Comparison of ENCODE assay signal across 18 mouse cellular contexts in the genomic region with DNA sequence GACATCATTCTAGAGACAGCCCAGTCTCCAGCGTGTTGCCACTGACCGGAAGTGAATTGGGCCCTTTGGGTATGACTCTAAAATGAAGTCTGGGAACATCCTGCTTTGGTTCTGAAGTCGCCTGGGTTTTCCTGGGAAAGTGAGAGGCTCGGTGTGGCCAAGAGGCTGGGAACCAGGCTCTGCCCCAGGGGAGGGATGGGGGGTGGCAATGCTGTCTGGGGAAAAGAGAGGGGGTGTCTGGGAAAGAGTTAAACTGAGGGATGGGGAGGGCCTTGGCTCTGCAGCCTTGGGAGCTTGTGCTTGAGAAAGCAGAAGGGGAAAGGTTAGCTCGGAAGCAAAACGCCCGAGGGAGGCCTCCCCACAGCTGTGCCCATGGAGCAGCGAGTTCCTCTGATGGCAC. TPM values are rescaled to one million over a fixed set of nuclear protein-coding genes. Genes with fewer than 3 reads are reported as not detected.
DNase-seq lines count a peak whose midpoint lies in the region; ATAC-seq and TF ChIP-seq lines count a peak whose summit lies in the region.
"Had no signal": no experiment of that assay in that cellular context is flagged by ENCODE, and none has a peak within 500 bp of the region (broad histone marks: within the 10 kb centered on the region; RNA-seq: fewer than 3 reads in every experiment).

No protein-coding gene starts in this region.

- no peaks in the 10 kb centered on the region for H3K27me3 ChIP-seq in lung, postnatal 0 days (replicated peaks; ENCODE audit: insufficient read depth, low read length)
- no peaks in the 10 kb centered on the region for H3K27me3 ChIP-seq in heart, embryonic 14.5 days (ENCODE audit: control insufficient read depth, insufficient read depth, low read length)
- H3K27me3 ChIP-seq: embryonic facial prominence, embryonic 15.5 days; hindbrain, embryonic 13.5 days; kidney, embryonic 15.5 days; neural tube, embryonic 15.5 days had no signal

- intact Hi-C loops in gastrocnemius, postnatal 36 days (cut with DNase I), result no loop called here

- no peak for TF ChIP-seq EP300 in lung, postnatal 0 days (IDR thresholded peaks at IDR 0.05)

- no peaks in the 10 kb centered on the region for H3K4me1 ChIP-seq in lung, postnatal 0 days (ENCODE audit: insufficient read depth, low read depth, low read length)
- H3K4me1 ChIP-seq in heart, embryonic 14.5 days (ENCODE audit: control insufficient read depth in 2 of 2, insufficient read depth in 2 of 2, low read length in 2 of 2), result peaks cover 42 to 60% of the 10 kb centered on the region in 2 experiments

- H3K9me3 ChIP-seq in lung, postnatal 0 days (ENCODE audit: low read length), result no peaks in the 10 kb centered on the region
- H3K9me3 ChIP-seq in heart, embryonic 14.5 days (ENCODE audit: control insufficient read depth, low read length), result no peaks in the 10 kb centered on the region
- H3K9me3 ChIP-seq: embryonic facial prominence, embryonic 15.5 days; forebrain, embryonic 10.5 days; G1E; hindbrain, embryonic 13.5 days; kidney, embryonic 15.5 days; midbrain, embryonic 13.5 days; neural tube, embryonic 15.5 days had no signal

- peak; percentile 60 for DNase-seq in gastrocnemius, postnatal 25 days
- DNase-seq in gastrocnemius, postnatal 36 days, result no peak
- peak; percentile 13 for DNase-seq in lung, postnatal 10 days
- DNase-seq in lung, postnatal 0 days (ENCODE audit: low spot score), result no peak
- DNase-seq in spleen, adult 12 weeks (ENCODE audit: low spot score), result no peak
- DNase-seq in natural killer cell, adult 2 months (ENCODE audit: low spot score in 2 of 2), result no peak
- DNase-seq: cerebellum, adult 18-20 months; embryo, embryonic 11 days; liver; liver, postnatal 0 days had no signal

- ATAC-seq in lung, postnatal 0 days, result no peak
- no peak for ATAC-seq in heart, embryonic 14.5 days (ENCODE audit: insufficient number of reproducible peaks, insufficient read depth, low FRiP score, low read depth)
- ATAC-seq: liver, postnatal 0 days had no signal

- no peak overlapping the region for H3K4me3 ChIP-seq in lung, postnatal 0 days (ENCODE audit: low read depth, low read length)
- no peak overlapping the region for H3K4me3 ChIP-seq in heart, embryonic 14.5 days (ENCODE audit: control insufficient read depth in 1 of 2, insufficient read depth in 1 of 2, low read depth in 1 of 2, low read length in 2 of 2)
- H3K4me3 ChIP-seq: embryonic facial prominence, embryonic 15.5 days; forebrain, embryonic 10.5 days; hindbrain, embryonic 13.5 days; kidney, embryonic 15.5 days; midbrain, embryonic 13.5 days; neural tube, embryonic 15.5 days had no signal

- H3K36me3 ChIP-seq in lung, postnatal 0 days (ENCODE audit: insufficient read depth, low read length), result no peaks in the 10 kb centered on the region
- no peaks in the 10 kb centered on the region for H3K36me3 ChIP-seq in heart, embryonic 14.5 days (ENCODE audit: control insufficient read depth, insufficient read depth, low read length)
- H3K36me3 ChIP-seq: embryonic facial prominence, embryonic 15.5 days; forebrain, embryonic 10.5 days; G1E; kidney, embryonic 15.5 days; neural tube, embryonic 15.5 days had no signal

- no peak overlapping the region for H3K27ac ChIP-seq in lung, postnatal 0 days (ENCODE audit: low read length)
- peak overlapping the region in 1 of 2 experiments; percentile 17; a peak in 2 of 4 replicates for H3K27ac ChIP-seq in heart, embryonic 14.5 days (replicated peaks in 1 of 2; ENCODE audit: control insufficient read depth in 1 of 2, insufficient read depth in 1 of 2, low read depth in 2 of 2, low read length in 2 of 2)
- H3K27ac ChIP-seq: forebrain, embryonic 10.5 days; hindbrain, embryonic 13.5 days had no signal

- H3K9ac ChIP-seq in lung, postnatal 0 days (replicated peaks; ENCODE audit: low read depth), result no peak overlapping the region
- no peak overlapping the region for H3K9ac ChIP-seq in heart, embryonic 14.5 days (ENCODE audit: low read length)
- H3K9ac ChIP-seq: embryonic facial prominence, embryonic 15.5 days; hindbrain, embryonic 13.5 days; kidney, embryonic 15.5 days; liver, postnatal 0 days; midbrain, embryonic 13.5 days; neural tube, embryonic 15.5 days had no signal

- no peak for TF ChIP-seq CTCF in lung, postnatal 0 days (IDR thresholded peaks at IDR 0.05)

- no peak overlapping the region for H3K4me2 ChIP-seq in lung, postnatal 0 days (replicated peaks; ENCODE audit: low read depth, low read length)
- 0 out of 2 replicates have a peak overlapping the region, but pooled peaks have one; percentile 6 for H3K4me2 ChIP-seq in heart, embryonic 14.5 days (ENCODE audit: low read length)
- H3K4me2 ChIP-seq: hindbrain, embryonic 13.5 days; kidney, embryonic 15.5 days; midbrain, embryonic 13.5 days had no signal

- 55% methylated on average over 8 of the region's 8 CpGs for WGBS in lung, postnatal 0 days
- 65% methylated on average over 8 of the region's 8 CpGs for WGBS in heart, embryonic 14.5 days

RNA-seq across cellular contexts. Expression of a gene that starts 53.0 kb away (rescaled TPM):
- total RNA-seq in gastrocnemius, postnatal 25 days (2021), result 1 to 10 TPM; 3.0 to 7.9 TPM
- 1 to 10 TPM; 4.3 to 4.9 TPM for total RNA-seq in gastrocnemius, postnatal 36 days (2021)
- 1.2 and 1.7 TPM in 2 replicates for polyA plus RNA-seq in lung, postnatal 0 days (2015; fragmentation: Nextera tagmentation; extraction: Ambion mirVana)
- polyA plus RNA-seq in heart, embryonic 14.5 days (2014; fragmentation: Nextera tagmentation; extraction: Ambion mirVana), result 1.4 and 1.6 TPM in 2 replicates

Comparison
In these comparisons a context has a peak if more than half of its experiments do, and no peak if none do; other contexts are left out.
1. DNase-seq: peak in gastrocnemius, postnatal 25 days (single experiment) and lung, postnatal 10 days (single experiment); none in gastrocnemius, postnatal 36 days (0 of 2), lung, postnatal 0 days (single experiment), spleen, adult 12 weeks (single experiment) and natural killer cell, adult 2 months (0 of 2).